Mouse (Mus musculus): ENCODE measurements around the gene Pabpn1.

The Pabpn1 gene

GRCm38 (mm10) chr14:54892200-54892599, at the start of gene Pabpn1:
TSS of gene Pabpn1 (plus strand) at chr14:54892500.
- DNase-seq (ENCODE audit: low spot score), result no peak

DNA sequence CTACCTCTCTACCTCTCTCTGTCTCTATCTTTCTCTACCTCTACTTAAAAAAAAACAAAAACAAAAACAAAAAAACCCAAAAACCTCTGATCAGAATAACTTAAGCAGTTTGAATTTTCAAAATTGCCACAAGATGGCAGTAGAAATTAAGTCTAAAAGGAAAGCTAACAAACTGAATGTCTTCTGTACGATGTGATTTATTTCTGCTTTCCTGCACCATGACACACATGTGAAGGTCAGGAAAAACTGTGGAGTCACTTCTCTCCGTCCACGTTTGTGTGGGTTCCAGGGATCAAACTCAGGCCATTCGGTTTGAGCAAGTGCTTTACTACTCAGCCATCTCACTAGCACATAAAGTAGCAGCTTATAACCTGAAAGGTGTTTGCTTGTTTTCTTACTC, 48.8 kb upstream of the Pabpn1 start:
- DNase-seq (ENCODE audit: low spot score), result peak; percentile 34

- no peak for DNase-seq (ENCODE audit: low spot score)
These were observed 36.6 kb upstream of the Pabpn1 start for GRCm38 (mm10) chr14:54855726-54856125.

DNA sequence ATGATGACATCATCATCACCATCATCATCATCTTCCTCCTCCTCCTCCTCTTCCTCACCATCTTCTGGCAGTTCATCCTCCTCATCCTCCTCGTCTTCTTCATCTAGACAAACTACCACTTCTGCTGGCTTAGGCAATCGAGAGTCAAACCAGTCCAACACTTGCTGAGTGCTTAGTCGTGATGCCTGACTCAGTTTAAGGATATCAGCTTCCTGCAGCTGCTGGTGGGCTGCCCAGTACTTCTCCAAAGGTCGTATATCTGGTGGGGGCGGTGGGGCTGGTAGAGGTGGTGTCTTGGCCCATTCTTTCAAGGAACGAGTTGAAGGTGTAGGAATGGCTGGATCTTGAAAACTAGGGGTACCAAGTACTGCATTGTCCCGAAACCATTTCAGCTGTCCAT, 35.6 kb upstream of the Pabpn1 start:
- DNase-seq (ENCODE audit: low spot score), result no peak

- DNase-seq (ENCODE audit: low spot score), result no peak
These were observed 34.4 kb upstream of the Pabpn1 start for GRCm38 (mm10) chr14:54857891-54858290.

DNA sequence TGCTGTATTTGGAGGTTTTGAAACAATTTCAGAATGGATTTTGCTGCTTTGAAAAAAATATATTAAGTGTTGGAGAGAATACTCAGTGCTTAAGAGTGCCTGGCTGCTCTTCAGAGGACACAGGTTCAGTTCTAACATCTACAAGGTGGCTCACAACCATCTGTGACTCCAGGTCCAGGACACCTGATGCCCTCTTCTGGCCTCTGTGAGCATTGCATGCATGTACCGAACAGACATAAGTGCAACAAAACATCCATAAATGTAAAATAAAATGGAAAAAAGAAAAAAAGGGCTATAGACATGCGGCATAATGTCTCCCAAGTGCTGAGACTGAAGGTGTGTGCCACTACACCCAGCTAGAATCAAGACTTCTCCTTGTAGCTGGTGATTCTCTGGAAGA, 31.8 kb upstream of the Pabpn1 start:
- peak; percentile 46 for DNase-seq (ENCODE audit: low spot score)

- DNase-seq (ENCODE audit: low spot score), result peak; percentile 94
These were observed 28.6 kb upstream of the Pabpn1 start for GRCm38 (mm10) chr14:54863501-54864312.

DNA sequence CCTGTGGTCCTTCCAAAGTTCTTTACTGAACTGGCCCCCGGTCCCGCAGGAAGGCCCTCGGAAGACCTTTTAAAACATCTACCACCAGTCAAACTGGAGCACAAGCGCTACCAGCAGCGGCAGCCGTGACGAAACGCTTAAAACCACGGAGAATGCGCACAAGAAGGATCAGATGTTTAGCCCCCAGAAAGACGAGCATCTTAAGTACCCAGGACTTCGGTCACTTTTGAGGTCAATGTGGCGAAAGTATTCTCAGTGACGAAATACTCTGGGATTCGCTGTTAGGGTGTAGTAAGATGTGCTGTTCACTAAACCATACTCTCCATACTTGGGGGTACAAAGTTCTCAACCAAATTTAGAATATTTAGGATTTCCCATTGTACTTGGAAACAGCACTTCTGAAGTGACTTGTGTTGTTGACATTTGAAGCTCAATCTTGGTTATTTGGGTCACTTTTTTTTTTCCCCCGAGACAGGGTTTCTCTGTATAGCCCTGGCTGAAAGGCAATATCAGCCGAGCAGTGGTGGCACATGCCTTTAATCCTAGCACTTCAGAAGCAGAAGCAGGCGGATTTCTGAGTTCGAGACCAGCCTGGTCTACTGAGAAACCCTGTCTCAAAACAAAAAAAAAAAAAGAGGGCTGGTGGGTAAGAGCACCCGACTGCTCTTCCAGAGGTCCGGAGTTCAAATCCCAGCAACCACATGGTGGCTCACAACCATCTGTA, 27.8 kb upstream of the Pabpn1 start:
- no peak for DNase-seq (ENCODE audit: low spot score)

- no peak for DNase-seq (ENCODE audit: low spot score)
These were observed 26.7 kb upstream of the Pabpn1 start for GRCm38 (mm10) chr14:54865626-54866025.

DNA sequence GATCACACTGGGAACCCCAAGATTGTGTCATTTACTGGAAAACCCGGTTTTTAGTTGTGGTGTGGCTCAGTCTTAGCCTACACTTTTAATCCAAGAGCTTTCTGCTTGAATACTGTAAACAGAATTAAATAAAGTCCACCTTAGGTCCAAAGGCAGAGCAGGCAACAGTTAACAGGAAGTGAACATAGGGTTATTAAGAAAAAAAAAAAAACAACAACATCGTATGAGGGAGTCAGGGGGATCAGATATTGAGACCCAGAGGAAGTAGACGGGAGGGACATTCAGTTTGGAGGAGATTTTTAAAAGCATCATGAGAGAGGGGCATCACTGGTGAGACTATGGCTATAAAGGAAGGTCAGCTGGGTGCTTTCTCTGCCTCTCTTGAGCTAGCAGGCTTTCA, 26.0 kb upstream of the Pabpn1 start:
- DNase-seq (ENCODE audit: low spot score), result no peak

DNA sequence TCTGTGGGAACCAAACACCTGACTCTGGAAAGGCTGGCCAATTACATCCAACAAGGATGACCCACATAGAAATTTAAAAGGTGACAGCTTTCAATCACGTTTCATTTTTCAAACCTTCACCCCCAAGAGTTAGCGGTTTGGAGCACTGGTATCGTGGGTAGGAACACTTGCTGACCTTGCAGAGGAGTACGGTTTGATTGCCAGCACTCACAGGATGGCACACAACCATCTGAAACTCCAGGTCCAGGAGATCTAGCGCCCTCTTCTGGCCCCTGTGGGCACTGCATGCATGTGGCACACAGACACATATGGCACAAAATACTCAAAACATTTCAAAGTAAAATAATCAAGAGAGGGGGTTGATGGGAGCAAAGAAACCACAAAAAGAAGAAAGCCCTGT, 25.4 kb upstream of the Pabpn1 start:
- DNase-seq (ENCODE audit: low spot score), result no peak

- DNase-seq (ENCODE audit: low spot score), result no peak
These were observed 24.3 kb upstream of the Pabpn1 start for GRCm38 (mm10) chr14:54868026-54868425.

- DNase-seq (ENCODE audit: low spot score), result no peak
These were observed 21.4 kb upstream of the Pabpn1 start, which contains the start of gene Homez for GRCm38 (mm10) chr14:54870861-54871260. TSS of gene Homez (minus strand) at chr14:54870961.

DNA sequence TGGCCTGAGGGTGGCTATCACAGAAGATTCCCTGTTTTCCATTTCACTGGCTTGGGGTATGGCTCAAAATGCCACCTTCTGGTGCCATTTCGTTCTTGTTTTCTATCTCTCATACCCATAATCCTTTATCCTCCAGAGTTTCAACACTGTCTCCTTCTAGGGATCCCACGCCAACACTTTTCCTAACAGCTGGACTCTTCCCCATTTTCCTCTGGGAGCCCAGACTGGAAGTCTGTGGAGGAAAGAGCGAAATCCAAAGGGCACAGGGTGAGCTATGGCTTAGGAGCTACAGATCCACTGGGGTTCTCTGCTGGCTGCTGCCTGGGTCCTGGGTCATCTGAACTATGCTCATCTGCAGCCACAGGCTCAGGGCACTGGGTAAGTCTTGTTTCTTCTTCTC, 18.1 kb upstream of the Pabpn1 start:
- no peak for DNase-seq (ENCODE audit: low spot score)

DNA sequence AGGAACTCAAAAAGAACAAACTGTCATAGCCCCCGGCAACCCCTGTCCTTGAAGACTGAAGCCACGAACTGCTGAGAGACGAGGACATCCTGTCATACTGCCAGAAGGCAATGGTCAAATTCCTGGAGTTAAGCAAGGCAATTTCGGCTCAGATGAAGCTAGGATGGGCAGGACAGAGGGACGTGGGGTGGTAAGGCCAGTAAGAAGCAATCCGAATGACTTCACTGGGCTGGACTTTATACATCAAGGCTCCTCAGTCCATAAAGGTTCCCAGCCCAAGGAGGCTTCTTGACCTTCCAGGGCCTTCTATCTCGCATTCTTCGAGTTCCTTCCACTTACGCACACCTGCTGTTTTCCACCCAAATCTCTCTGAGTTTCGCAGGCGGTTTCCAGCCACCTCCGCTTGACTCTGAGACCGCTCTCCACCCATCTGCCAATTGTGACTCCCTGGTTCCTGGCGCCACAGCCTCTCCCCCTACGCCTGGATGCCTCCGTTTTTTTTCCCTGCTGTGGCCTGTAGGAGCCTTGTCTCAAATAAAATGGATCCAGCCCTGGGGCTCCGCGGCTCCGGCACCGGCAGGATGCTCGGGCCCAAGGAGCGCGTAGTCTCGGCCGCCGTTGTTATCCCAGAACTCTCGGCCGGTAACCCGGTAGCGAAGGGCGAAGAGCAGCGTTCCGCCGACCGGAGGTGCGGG, 16.3 kb upstream of the Pabpn1 start:
- peak; percentile 23 for DNase-seq (ENCODE audit: low spot score)

DNA sequence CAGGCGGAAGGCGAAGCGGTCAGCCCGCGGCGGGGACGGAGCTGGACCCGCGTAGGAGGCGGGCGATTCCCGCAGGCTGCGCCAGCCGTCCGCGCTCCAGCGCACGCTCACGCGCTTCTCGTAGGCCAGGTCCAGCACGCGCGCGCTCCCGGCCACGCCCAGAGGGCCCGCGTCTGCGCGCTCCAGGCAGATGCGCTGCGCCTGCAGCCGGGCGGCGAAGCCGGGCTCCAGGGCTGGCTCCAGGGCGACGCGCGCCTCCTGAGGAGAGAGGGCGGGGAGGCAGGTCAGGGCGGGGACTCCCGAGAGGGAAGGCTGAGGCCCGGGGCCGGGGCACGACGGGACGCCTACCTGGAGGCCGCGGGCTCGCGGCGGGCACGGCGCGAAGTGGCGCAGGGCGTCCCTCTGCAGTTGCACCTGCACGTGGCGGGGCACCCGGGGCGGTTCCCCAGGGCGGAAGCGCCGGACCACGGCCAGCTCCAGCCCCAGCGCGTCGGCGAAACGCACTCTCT, 15.7 kb upstream of the Pabpn1 start:
- peak; percentile 89 for DNase-seq (ENCODE audit: low spot score)

GRCm38 (mm10) chr14:54877048-54877715, 15.1 kb upstream of the Pabpn1 start, which contains the start of gene Ppp1r3e:
TSS of gene Ppp1r3e (minus strand) at chr14:54877550.
- DNase-seq (ENCODE audit: low spot score), result peak; percentile 55

DNA sequence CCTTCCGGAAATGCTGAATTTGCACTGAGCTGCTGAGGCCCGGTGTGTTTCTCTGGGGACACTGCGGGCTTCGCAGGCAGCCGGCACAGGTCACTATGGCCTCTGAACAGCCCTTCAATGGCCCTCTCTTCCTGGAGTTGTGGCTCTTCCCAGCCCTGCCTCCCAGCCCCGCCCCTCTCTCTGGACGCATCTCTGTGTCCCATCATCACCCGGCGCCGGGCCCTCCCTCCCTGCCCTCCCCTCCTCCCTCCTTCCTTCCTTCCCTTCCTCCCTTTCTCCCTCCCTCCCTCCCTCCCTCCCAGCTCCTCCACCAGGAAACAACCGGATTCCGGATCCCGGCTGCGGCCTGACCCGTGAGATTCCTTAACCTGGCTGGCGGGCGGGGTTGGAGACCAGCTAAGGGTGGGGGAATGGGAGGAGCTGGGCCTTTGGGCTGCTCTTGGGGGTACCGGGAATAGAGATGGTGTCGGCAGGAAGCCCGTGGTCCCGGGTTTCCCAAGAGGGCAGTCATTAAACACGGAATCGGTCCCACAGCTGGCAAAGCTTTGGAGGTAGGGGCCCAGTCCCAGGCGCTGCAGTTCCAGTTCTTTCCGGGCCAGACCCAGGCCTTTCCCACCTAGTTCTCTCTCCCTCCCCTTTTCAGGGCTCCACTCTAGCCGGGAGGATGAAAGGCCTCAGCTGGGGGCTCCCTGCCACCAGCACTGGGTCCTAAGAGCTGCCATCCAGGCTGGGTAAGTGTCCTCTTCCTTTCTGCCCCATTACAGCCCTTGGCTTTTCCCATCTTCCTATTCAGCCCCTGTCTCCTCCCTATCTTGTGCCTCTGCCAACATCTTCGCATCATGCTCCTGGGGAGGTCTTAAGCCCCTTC, 8.9 kb upstream of the Pabpn1 start, which contains the start of the genes Bcl2l2 and Gm20521:
TSS of gene Bcl2l2 (plus strand) at position 224 of the 868 bp plus-strand sequence.
TSS of gene Gm20521 (plus strand) at position 288 of the 868 bp plus-strand sequence.
- DNase-seq (ENCODE audit: low spot score), result peak; percentile 82

GRCm38 (mm10) chr14:54884022-54884712, 8.1 kb upstream of the Pabpn1 start:
- DNase-seq (ENCODE audit: low spot score), result no peak

- DNase-seq (ENCODE audit: low spot score), result no peak
These were observed 7.0 kb upstream of the Pabpn1 start for GRCm38 (mm10) chr14:54885309-54885708.

All from lung, postnatal 25 days (tissue).